8 mouse cellular contexts compared by ENCODE assay signal in the genomic region with DNA sequence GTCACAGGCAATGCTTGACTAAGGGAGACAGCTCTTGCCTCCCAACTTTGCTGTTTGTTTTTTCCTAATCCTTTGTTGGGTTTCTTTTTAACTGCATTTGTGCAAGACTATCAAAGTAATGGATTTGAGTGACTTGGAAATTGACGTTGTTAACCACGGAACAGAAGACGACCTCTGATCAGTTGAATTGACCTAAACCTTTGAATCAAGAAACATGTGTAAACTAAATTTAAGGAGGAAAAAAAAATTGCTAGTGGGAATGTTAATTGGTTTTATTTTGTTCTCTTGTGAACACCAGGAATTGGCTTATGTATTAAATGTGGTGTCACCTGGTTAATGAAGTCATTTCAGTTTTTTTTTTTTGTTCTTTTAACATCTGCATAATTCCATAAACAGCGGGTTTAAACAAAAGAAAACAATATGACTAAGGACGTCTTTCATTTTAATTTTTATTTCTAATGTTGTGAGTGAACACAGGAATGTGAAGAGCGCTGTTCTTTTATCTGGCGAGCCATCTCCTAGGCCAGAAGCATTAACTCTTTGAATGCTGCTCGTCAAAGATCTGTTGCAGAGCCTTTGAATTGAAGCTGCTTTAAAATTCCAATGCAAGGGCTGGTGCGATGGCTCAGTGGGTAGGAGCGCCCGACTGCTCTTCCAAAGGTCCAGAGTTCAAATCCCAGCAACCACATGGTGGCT. TPM values are rescaled to one million over a fixed set of nuclear protein-coding genes. Genes with fewer than 3 reads are reported as not detected.
A peak's percentile ranks its signal among the peaks of the same experiment; 100 is the strongest.
DNase-seq lines count a peak whose midpoint lies in the region; ATAC-seq and TF ChIP-seq lines count a peak whose summit lies in the region.

No protein-coding gene starts in this region.

- H3K27ac ChIP-seq in left cerebral cortex, adult 2 months = peak overlapping the region; percentile 99
- H3K27ac ChIP-seq in hindbrain, postnatal 0 days = peak overlapping the region; percentile 98
- H3K27ac ChIP-seq in neural tube, embryonic 14.5 days (ENCODE audit: low read depth, low read length) = peak overlapping the region; percentile 99

- WGBS in hindbrain, postnatal 0 days = 5% methylated on average over 11 of the region's 11 CpGs
- WGBS in neural tube, embryonic 14.5 days = 7% methylated on average over 11 of the region's 11 CpGs

- H3K4me2 ChIP-seq in hindbrain, postnatal 0 days (ENCODE audit: low read depth, low read length) = peak overlapping the region; percentile 79
- peak overlapping the region; percentile 60 for H3K4me2 ChIP-seq in neural tube, embryonic 14.5 days (ENCODE audit: low read depth, low read length)

- peak overlapping the region; percentile 95 for H3K9ac ChIP-seq in hindbrain, postnatal 0 days (replicated peaks; ENCODE audit: low read length)
- H3K9ac ChIP-seq in neural tube, embryonic 14.5 days (replicated peaks; ENCODE audit: low read depth, low read length) = peak overlapping the region; percentile 98

- no peak for TF ChIP-seq CTCF in left cerebral cortex, adult 2 months (IDR thresholded peaks at IDR 0.05)
- peak; percentile 21; the same call in 1 of the 2 replicates for TF ChIP-seq CTCF in hindbrain, postnatal 0 days (IDR thresholded peaks at IDR 0.05; ENCODE audit: low read depth)

- H3K4me1 ChIP-seq in hindbrain, postnatal 0 days (ENCODE audit: insufficient read depth, low read length) = peaks cover 11% of the 10 kb centered on the region; the same call in 1 of the 2 replicates
- peaks cover 26% of the 10 kb centered on the region for H3K4me1 ChIP-seq in neural tube, embryonic 14.5 days (ENCODE audit: control insufficient read depth, insufficient read depth, low read length)

- H3K9me3 ChIP-seq in hindbrain, postnatal 0 days (ENCODE audit: low read length) = no peaks in the 10 kb centered on the region
- H3K9me3 ChIP-seq in neural tube, embryonic 14.5 days (ENCODE audit: control insufficient read depth, low read length) = no peaks in the 10 kb centered on the region

- no peak for ATAC-seq in hindbrain, postnatal 0 days
- ATAC-seq in neural tube, embryonic 14.5 days (ENCODE audit: low read depth) = no peak

- H3K36me3 ChIP-seq in hindbrain, postnatal 0 days (ENCODE audit: insufficient read depth, low read length) = no peaks in the 10 kb centered on the region
- no peaks in the 10 kb centered on the region for H3K36me3 ChIP-seq in neural tube, embryonic 14.5 days (ENCODE audit: control insufficient read depth, insufficient read depth, low read length)

- H3K27me3 ChIP-seq in hindbrain, postnatal 0 days (ENCODE audit: insufficient read depth, low read length) = no peaks in the 10 kb centered on the region
- H3K27me3 ChIP-seq in neural tube, embryonic 14.5 days (ENCODE audit: control insufficient read depth, insufficient read depth, low read length) = no peaks in the 10 kb centered on the region

- H3K4me3 ChIP-seq in left cerebral cortex, adult 2 months = peak overlapping the region; percentile 96
- peak overlapping the region; percentile 99 for H3K4me3 ChIP-seq in hindbrain, postnatal 0 days (ENCODE audit: low read length)
- peak overlapping the region; percentile 97 for H3K4me3 ChIP-seq in neural tube, embryonic 14.5 days (ENCODE audit: low read depth, low read length)

- intact Hi-C loops in left cerebral cortex, adult 2 months (cut with DNase I) = loop anchor here (5.0 to 10.0 kb wide), 3 partner anchors 50 to 292 kb away; a partner anchor contains a TSS
- intact Hi-C loops in left cerebral cortex, postnatal 25 days (cut with DNase I) = loop anchor here (5.0 to 10.0 kb wide), 3 partner anchors 70 to 292 kb away; a partner anchor contains a TSS

- DNase-seq in left cerebral cortex, adult 2 months (ENCODE audit: extremely low spot score in 1 of 2, low spot score in 2 of 2) = no peak
- no peak for DNase-seq in left cerebral cortex, postnatal 25 days (ENCODE audit: low spot score in 2 of 2)
- peak; percentile 16 for DNase-seq in brain, embryonic 18.5 days (ENCODE audit: low read depth, low spot score)
- peak; percentile 61 for DNase-seq in hindbrain, postnatal 0 days (ENCODE audit: low spot score)
- DNase-seq in yolk sac, embryonic 10.5 days (ENCODE audit: low spot score) = no peak
- no peak for DNase-seq in cerebellum, adult 18-20 months
- no peak for DNase-seq in kidney, postnatal 10 days

RNA-seq across cellular contexts. Expression of a gene that starts 1.7 kb away (rescaled TPM):
- 100 to 1,000 TPM; 207 to 216 TPM for total RNA-seq in left cerebral cortex, adult 2 months (2021)
- total RNA-seq in left cerebral cortex, postnatal 25 days (2021) = 100 to 1,000 TPM; 217 to 221 TPM
- total RNA-seq in hindbrain, postnatal 0 days (2014; rRNA removed) = 63.3 and 82.1 TPM in 2 replicates
- polyA plus RNA-seq in hindbrain, postnatal 0 days (2015; fragmentation: Nextera tagmentation; extraction: Ambion mirVana) = 32.4 and 32.6 TPM in 2 replicates
- polyA plus RNA-seq in neural tube, embryonic 14.5 days (2014; fragmentation: Nextera tagmentation; extraction: Ambion mirVana) = 62.8 and 70.5 TPM in 2 replicates

Comparison
In these comparisons a context has a peak if more than half of its experiments do, and no peak if none do; other contexts are left out.
1. DNase-seq: peak in brain, embryonic 18.5 days (single experiment) and hindbrain, postnatal 0 days (single experiment); none in left cerebral cortex, adult 2 months (0 of 2), left cerebral cortex, postnatal 25 days (0 of 2), yolk sac, embryonic 10.5 days (single experiment), cerebellum, adult 18-20 months (0 of 2) and kidney, postnatal 10 days (single experiment).
2. Peak in every context shown above with its lines, with median percentiles within 50 percentile points of each other: H3K27ac ChIP-seq and H3K4me3 ChIP-seq.